Mouse (Mus musculus): Measurements from ENCODE around the gene Cbfb. TPM values are rescaled to one million over a fixed set of nuclear protein-coding genes. Genes with fewer than 3 reads are reported as not detected.
A peak's percentile ranks its signal among the peaks of the same experiment; 100 is the strongest.

The Cbfb gene
- polyA plus RNA-seq, 1 experiment from 2014 or later = 59.7 TPM

DNA sequence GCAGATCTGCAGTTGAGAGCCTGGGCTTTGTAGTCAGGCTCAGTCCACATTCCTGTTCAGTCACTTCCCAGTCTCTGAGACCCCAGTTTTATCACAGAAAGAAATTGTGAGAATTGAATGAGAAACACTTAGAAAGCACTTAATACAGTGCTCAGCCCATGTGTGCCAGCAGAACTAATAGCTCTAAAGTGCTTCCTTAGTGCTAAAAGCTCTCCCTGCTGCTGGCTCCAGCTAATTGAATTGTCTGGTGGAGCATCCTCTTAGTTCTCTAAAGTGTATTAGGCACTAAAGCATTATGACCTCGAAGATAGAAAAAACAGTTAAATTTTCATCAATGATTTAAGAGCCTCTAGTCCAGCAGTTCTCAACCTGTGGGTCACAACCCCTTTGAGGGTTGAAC is 35.3 kb downstream of the Cbfb start:
- H3K9ac ChIP-seq (ENCODE audit: low read depth, low read length) = no peak overlapping the region
- H3K27ac ChIP-seq = no peak overlapping the region
- H3K4me2 ChIP-seq (ENCODE audit: low read length) = no peak overlapping the region
- no peaks in the 10 kb centered on the region for H3K27me3 ChIP-seq (ENCODE audit: insufficient read depth, low read length)
- no peak for ATAC-seq (replicated peaks; ENCODE audit: low FRiP score, low read depth)
- no peaks in the 10 kb centered on the region for H3K9me3 ChIP-seq (replicated peaks; ENCODE audit: low read length)
- no peak overlapping the region for H3K4me3 ChIP-seq (replicated peaks; ENCODE audit: low read depth, low read length)
- no peak for TF ChIP-seq CTCF (IDR thresholded peaks at IDR 0.05; ENCODE audit: low read depth)
- 76% methylated on average over 1 of the region's 1 CpGs for WGBS
- no peak for DNase-seq (ENCODE audit: low spot score)
- peaks cover 8% of the 10 kb centered on the region; the same call in 1 of the 2 replicates for H3K36me3 ChIP-seq (ENCODE audit: insufficient read depth, low read length)
- no peaks in the 10 kb centered on the region for H3K4me1 ChIP-seq (replicated peaks; ENCODE audit: insufficient read depth, low read length)

DNA sequence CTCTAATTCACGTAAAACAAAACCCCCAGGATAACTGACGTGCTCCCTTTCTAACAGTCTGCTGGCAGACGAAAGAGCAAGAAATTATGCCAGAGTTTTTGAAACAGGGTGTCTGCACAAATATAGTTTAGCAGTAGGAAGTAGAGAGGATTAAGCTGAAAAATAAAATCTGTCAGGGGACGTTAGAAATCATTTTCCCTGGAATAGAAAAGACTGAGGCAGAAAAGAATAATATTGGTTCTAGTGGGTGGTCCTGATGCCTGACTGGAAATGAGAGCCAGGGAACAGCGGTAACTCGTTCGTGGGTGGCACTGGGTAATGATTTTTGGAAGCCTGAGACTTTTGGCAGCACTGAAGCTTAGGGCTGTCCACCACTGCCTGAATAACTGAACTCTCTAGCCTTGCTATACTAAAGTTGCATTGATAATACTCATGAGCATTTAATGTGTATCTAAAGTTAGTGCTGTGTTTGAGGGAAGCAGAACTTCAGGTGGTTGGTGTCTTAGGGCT is 36.3 kb downstream of the Cbfb start:
- TF ChIP-seq CTCF (IDR thresholded peaks at IDR 0.05; ENCODE audit: low read depth) = no peak
- WGBS = 62% methylated on average over 7 of the region's 7 CpGs
- no peak for DNase-seq (ENCODE audit: low spot score)
- no peak overlapping the region for H3K27ac ChIP-seq
- H3K4me1 ChIP-seq (replicated peaks; ENCODE audit: insufficient read depth, low read length) = no peaks in the 10 kb centered on the region
- H3K9me3 ChIP-seq (replicated peaks; ENCODE audit: low read length) = no peaks in the 10 kb centered on the region
- no peak for ATAC-seq (replicated peaks; ENCODE audit: low FRiP score, low read depth)
- no peaks in the 10 kb centered on the region for H3K27me3 ChIP-seq (ENCODE audit: insufficient read depth, low read length)
- no peak overlapping the region for H3K4me2 ChIP-seq (ENCODE audit: low read length)
- H3K9ac ChIP-seq (ENCODE audit: low read depth, low read length) = no peak overlapping the region
- H3K36me3 ChIP-seq (ENCODE audit: insufficient read depth, low read length) = peaks cover 8% of the 10 kb centered on the region; the same call in 1 of the 2 replicates
- no peak overlapping the region for H3K4me3 ChIP-seq (replicated peaks; ENCODE audit: low read depth, low read length)

DNA sequence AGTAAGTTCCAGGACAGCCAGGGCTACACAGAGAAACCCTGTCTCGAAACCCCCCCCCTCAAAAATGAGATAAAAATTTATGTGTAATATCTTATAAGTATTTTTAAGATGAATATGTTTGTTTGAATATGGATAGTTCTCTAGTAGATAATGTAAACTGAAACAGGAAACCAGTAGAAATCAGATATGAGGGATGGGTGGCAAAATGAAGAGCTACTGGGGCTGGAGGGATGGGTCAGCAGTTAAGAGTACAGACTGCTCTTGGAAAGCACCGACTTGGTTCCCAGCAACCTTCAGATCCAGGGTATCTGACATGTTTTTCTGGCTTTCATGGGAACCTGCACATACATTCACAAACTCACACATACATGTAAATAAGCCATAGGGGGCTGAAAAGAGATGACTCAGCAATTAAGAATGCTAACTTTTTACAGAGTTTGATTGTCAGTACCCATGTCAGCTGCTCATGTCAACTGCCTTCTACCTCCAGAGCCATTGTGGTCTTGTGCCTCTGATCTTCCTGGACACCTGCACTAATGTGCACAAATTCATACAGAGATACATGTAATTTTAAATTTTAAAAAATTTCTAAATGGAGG is 37.3 kb downstream of the Cbfb start:
- TF ChIP-seq CTCF (IDR thresholded peaks at IDR 0.05; ENCODE audit: low read depth) = no peak
- 92% methylated on average over 2 of the region's 2 CpGs for WGBS

DNA sequence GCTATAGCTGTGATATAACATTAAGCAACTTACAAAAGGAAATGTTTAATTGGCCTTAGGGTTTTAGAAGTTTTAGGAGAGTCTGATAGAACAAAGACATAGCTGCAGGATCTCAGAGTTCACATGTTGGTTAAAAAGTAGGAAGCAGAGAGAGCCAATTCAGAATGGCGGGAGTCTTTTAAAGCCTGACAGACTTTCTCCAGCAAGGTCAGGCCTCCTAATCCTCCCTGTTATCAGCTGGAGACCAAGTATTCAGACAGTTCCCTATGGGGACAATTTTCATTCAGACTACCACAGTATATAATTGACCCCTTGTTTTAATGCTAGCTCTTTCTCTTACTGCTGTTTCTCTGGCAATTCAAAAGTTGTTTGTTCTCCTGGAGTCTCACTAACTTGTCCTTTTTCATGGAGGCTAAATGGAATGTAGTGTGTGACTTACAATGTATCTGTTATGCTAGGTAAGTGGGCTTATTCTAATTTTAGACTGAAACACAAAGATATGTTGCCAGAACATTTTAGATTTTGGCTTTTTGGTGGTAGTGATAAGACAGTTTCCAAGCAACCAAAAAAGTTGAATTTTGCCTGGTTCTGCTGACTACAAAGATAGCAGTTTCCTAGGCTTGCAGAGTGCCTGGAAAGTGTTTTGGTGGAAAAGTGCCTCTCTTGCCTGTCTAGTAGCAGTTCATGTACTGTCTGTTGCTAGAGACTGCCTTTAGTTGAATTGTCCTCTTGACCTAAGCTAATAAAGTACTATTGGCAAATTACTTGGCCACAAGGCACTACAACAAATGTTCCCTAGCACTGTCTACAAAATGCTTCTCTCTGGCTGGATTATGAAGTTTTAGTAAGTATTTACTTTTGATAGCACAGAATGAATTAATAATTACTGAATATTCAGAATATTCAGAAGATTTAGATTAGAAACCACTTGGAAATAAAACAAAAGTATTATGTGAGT is 39.0 kb downstream of the Cbfb start:
- H3K9me3 ChIP-seq (replicated peaks; ENCODE audit: low read length) = no peaks in the 10 kb centered on the region
- TF ChIP-seq CTCF (IDR thresholded peaks at IDR 0.05; ENCODE audit: low read depth) = no peak
- DNase-seq (ENCODE audit: low spot score) = no peak
- H3K4me1 ChIP-seq (replicated peaks; ENCODE audit: insufficient read depth, low read length) = no peaks in the 10 kb centered on the region
- WGBS = 100% methylated on average over 1 of the region's 1 CpGs
- no peak for ATAC-seq (replicated peaks; ENCODE audit: low FRiP score, low read depth)
- H3K4me2 ChIP-seq (ENCODE audit: low read length) = no peak overlapping the region
- no peak overlapping the region for H3K9ac ChIP-seq (ENCODE audit: low read depth, low read length)
- H3K4me3 ChIP-seq (replicated peaks; ENCODE audit: low read depth, low read length) = no peak overlapping the region
- H3K27me3 ChIP-seq (ENCODE audit: insufficient read depth, low read length) = no peaks in the 10 kb centered on the region
- H3K27ac ChIP-seq = no peak overlapping the region
- H3K36me3 ChIP-seq (ENCODE audit: insufficient read depth, low read length) = 0 out of 2 replicates have a peak, but pooled peaks cover 3% of the 10 kb centered on the region

More for the DNA sequence above, 37.3 kb downstream of the Cbfb start:
- DNase-seq (ENCODE audit: low spot score) = no peak
- Histone ChIP-seq H3K9me3 (replicated peaks; ENCODE audit: low read length) (no peaks in the 10 kb centered on the region), H3K27me3 (ENCODE audit: insufficient read depth, low read length) (no peaks in the 10 kb centered on the region), H3K4me2 (ENCODE audit: low read length) (no peak overlapping the region), H3K27ac (no peak overlapping the region), H3K36me3 (ENCODE audit: insufficient read depth, low read length) (peaks cover 8% of the 10 kb centered on the region; the same call in 1 of the 2 replicates), H3K4me1 (replicated peaks; ENCODE audit: insufficient read depth, low read length) (no peaks in the 10 kb centered on the region), H3K4me3 (replicated peaks; ENCODE audit: low read depth, low read length) (no peak overlapping the region), H3K9ac (ENCODE audit: low read depth, low read length) (no peak overlapping the region)
- no peak for ATAC-seq (replicated peaks; ENCODE audit: low FRiP score, low read depth)

DNA sequence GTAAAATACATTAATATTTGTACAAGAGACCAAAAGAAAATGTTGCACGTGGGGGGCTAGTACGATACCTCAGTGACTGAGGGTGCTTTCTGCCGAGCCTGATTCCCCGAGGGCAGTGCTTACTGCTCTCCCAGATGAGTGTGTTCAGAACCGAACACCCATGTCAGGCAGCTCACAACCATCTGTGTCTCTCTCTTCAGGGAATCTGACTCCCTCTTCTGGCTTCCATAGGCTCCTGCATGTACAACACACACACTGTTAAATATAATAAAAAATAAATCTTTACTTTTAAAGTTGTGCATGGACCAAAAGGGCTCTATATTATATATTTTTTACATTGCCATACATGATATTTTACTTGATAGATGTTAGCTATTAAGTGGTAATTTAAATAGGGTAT is 43.6 kb downstream of the Cbfb start:
- Histone ChIP-seq H3K9me3 (replicated peaks; ENCODE audit: low read length) (no peaks in the 10 kb centered on the region), H3K4me2 (ENCODE audit: low read length) (no peak overlapping the region), H3K4me3 (replicated peaks; ENCODE audit: low read depth, low read length) (no peak overlapping the region), H3K27me3 (ENCODE audit: insufficient read depth, low read length) (no peaks in the 10 kb centered on the region), H3K9ac (ENCODE audit: low read depth, low read length) (no peak overlapping the region), H3K36me3 (ENCODE audit: insufficient read depth, low read length) (0 out of 2 replicates have a peak, but pooled peaks cover 6% of the 10 kb centered on the region), H3K27ac (no peak overlapping the region), H3K4me1 (replicated peaks; ENCODE audit: insufficient read depth, low read length) (no peaks in the 10 kb centered on the region)
- TF ChIP-seq CTCF (IDR thresholded peaks at IDR 0.05; ENCODE audit: low read depth) = peak; percentile 35
- ATAC-seq (replicated peaks; ENCODE audit: low FRiP score, low read depth) = no peak
- WGBS = 91% methylated on average over 5 of the region's 5 CpGs
- DNase-seq (ENCODE audit: low spot score) = no peak

DNA sequence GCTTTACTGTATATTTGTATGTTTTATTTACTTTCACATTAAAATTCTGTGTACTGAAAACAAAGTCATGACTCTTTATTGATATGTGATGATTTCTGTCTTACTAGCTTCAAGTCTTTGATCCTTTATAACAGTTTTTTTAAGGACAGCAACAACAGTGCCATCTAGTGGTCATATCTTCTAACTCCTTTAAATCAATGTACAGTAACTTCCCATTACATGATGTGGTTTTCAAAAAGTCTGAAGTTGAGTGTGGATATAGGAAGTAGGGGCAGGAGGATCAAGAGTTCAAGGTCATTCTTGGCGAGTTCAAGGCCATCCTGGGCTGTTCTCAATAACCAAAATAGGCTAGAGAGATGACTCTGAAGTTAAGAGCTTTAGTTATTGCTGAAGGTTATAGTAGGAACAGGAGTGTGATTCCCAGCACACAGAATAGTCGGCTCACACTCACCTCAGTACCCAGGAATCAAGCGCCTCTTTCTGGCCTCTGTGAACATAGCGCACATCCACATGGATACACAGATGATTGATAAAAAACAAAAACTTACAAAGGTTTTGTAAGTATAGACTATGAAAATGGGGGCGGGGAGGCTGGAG is 47.5 kb downstream of the Cbfb start:
- no peak overlapping the region for H3K9ac ChIP-seq (ENCODE audit: low read depth, low read length)
- 0 out of 2 replicates have a peak, but pooled peaks cover 6% of the 10 kb centered on the region for H3K36me3 ChIP-seq (ENCODE audit: insufficient read depth, low read length)
- TF ChIP-seq CTCF (IDR thresholded peaks at IDR 0.05; ENCODE audit: low read depth) = peak; percentile 94
- ATAC-seq (replicated peaks; ENCODE audit: low FRiP score, low read depth) (no peak), DNase-seq (ENCODE audit: low spot score) (peak; percentile 93)
- no peaks in the 10 kb centered on the region for H3K9me3 ChIP-seq (replicated peaks; ENCODE audit: low read length)
- WGBS = 82% methylated on average over 5 of the region's 5 CpGs
- no peaks in the 10 kb centered on the region for H3K27me3 ChIP-seq (ENCODE audit: insufficient read depth, low read length)
- H3K4me2 ChIP-seq (ENCODE audit: low read length) = no peak overlapping the region
- H3K4me1 ChIP-seq (replicated peaks; ENCODE audit: insufficient read depth, low read length) = no peaks in the 10 kb centered on the region
- no peak overlapping the region for H3K27ac ChIP-seq
- H3K4me3 ChIP-seq (replicated peaks; ENCODE audit: low read depth, low read length) = no peak overlapping the region
